In genomic region chr10:39371991-39372390, GRCm38 (mm10) we compare ENCODE assay signal across 10 mouse cellular contexts. TPM values are rescaled to one million over a fixed set of nuclear protein-coding genes. Genes with fewer than 3 reads are reported as not detected.
A peak's percentile ranks its signal among the peaks of the same experiment; 100 is the strongest.
DNase-seq lines count a peak whose midpoint lies in the region; ATAC-seq and TF ChIP-seq lines count a peak whose summit lies in the region.
"Had no signal": no experiment of that assay in that cellular context is flagged by ENCODE, and none has a peak within 500 bp of the region (broad histone marks: within the 10 kb centered on the region; RNA-seq: fewer than 3 reads in every experiment).

No protein-coding gene starts in this region.

- peaks cover 28% of the 10 kb centered on the region for H3K36me3 ChIP-seq in heart, adult 2 months (ENCODE audit: control insufficient read depth, insufficient read depth, low read length)
- H3K36me3 ChIP-seq in hindbrain, embryonic 13.5 days, result no peaks in the 10 kb centered on the region
- H3K36me3 ChIP-seq in midbrain, embryonic 13.5 days, result no peaks in the 10 kb centered on the region

- no peak overlapping the region for H3K9ac ChIP-seq in heart, adult 2 months (ENCODE audit: low read depth, low read length)
- peak overlapping the region; percentile 100 for H3K9ac ChIP-seq in hindbrain, embryonic 13.5 days
- no peak overlapping the region for H3K9ac ChIP-seq in midbrain, embryonic 13.5 days (replicated peaks)

- no peak for DNase-seq in heart, adult 2 months
- no peak for DNase-seq in heart, postnatal 36 days
- peak; percentile 28 for DNase-seq in CD4-positive helper T cell, adult 2 months (ENCODE audit: low read depth, low spot score)
- DNase-seq in ovary, postnatal 14 days (ENCODE audit: low spot score), result no peak
- no peak for DNase-seq in cerebellum, postnatal 4 days (ENCODE audit: low spot score in 2 of 2)
- no peak for DNase-seq in kidney, adult 9 months
- DNase-seq: cerebellum, postnatal 10 days; right cerebral cortex, postnatal 25 days had no signal

- peaks cover 19% of the 10 kb centered on the region for H3K4me1 ChIP-seq in heart, adult 2 months (ENCODE audit: control insufficient read depth, insufficient read depth, low read length)
- H3K4me1 ChIP-seq in hindbrain, embryonic 13.5 days (replicated peaks), result peaks cover 66% of the 10 kb centered on the region
- H3K4me1 ChIP-seq in midbrain, embryonic 13.5 days (replicated peaks), result peaks cover 67% of the 10 kb centered on the region

- H3K4me2 ChIP-seq in hindbrain, embryonic 13.5 days, result peak overlapping the region; percentile 63
- peak overlapping the region; percentile 74 for H3K4me2 ChIP-seq in midbrain, embryonic 13.5 days (replicated peaks)

- no peaks in the 10 kb centered on the region for H3K9me3 ChIP-seq in hindbrain, embryonic 13.5 days
- no peaks in the 10 kb centered on the region for H3K9me3 ChIP-seq in midbrain, embryonic 13.5 days

- H3K79me2 ChIP-seq in heart, adult 2 months (replicated peaks; ENCODE audit: control insufficient read depth, insufficient read depth, low read length), result peaks cover 8% of the 10 kb centered on the region; the same call in 1 of the 2 replicates

- TF ChIP-seq CTCF in heart, adult 2 months (IDR thresholded peaks at IDR 0.05), result no peak

- H3K27me3 ChIP-seq in heart, adult 2 months (ENCODE audit: control insufficient read depth, insufficient read depth, low read length), result no peaks in the 10 kb centered on the region
- H3K27me3 ChIP-seq in hindbrain, embryonic 13.5 days, result no peaks in the 10 kb centered on the region
- H3K27me3 ChIP-seq in midbrain, embryonic 13.5 days, result peaks cover 3% of the 10 kb centered on the region; the same call in 1 of the 2 replicates

- no peak for TF ChIP-seq POLR2A in heart, adult 2 months (IDR thresholded peaks at IDR 0.05; ENCODE audit: insufficient read depth, low read depth, low read length)

- no peak for TF ChIP-seq EP300 in heart, adult 2 months (IDR thresholded peaks at IDR 0.05; ENCODE audit: insufficient read depth, low read depth, low read length)

- ATAC-seq in hindbrain, embryonic 13.5 days (ENCODE audit: low FRiP score), result no peak
- no peak for ATAC-seq in midbrain, embryonic 13.5 days

- H3K4me3 ChIP-seq in heart, adult 2 months, result no peak overlapping the region
- H3K4me3 ChIP-seq in hindbrain, embryonic 13.5 days, result peak overlapping the region; percentile 98
- peak overlapping the region; percentile 96 for H3K4me3 ChIP-seq in midbrain, embryonic 13.5 days (replicated peaks)

- intact Hi-C loops in heart, adult 2 months (cut with DNase I), result loop anchor here (2.0 to 5.0 kb wide), 4 partner anchors 15 to 130 kb away; no protein-coding TSS in a partner anchor
- intact Hi-C loops in heart, postnatal 36 days (cut with DNase I), result loop anchor here (2.0 to 5.0 kb wide), 3 partner anchors 35 to 105 kb away; no protein-coding TSS in a partner anchor

- 30% methylated on average over 5 of the region's 5 CpGs for WGBS in heart, adult 2 months
- 71% methylated on average over 5 of the region's 5 CpGs for WGBS in hindbrain, embryonic 13.5 days
- WGBS in midbrain, embryonic 13.5 days, result 86% methylated on average over 5 of the region's 5 CpGs

- H3K27ac ChIP-seq in heart, adult 2 months, result peak overlapping the region; percentile 96; the same call in 1 of the 2 replicates
- H3K27ac ChIP-seq in hindbrain, embryonic 13.5 days, result no peak overlapping the region
- no peak overlapping the region for H3K27ac ChIP-seq in midbrain, embryonic 13.5 days

RNA-seq across cellular contexts. Expression of gene Fyn, which starts 3.3 kb away (rescaled TPM):
- total RNA-seq in heart, adult 2 months (2021), result 10 to 100 TPM; 26.1 to 29.7 TPM
- polyA plus RNA-seq in heart, adult 2 months (2012; rRNA removed), result 23.2 and 36.4 TPM in 2 replicates
- 10 to 100 TPM; 32.1 to 35.1 TPM for total RNA-seq in heart, postnatal 36 days (2021)
- 68.3 and 71.0 TPM in 2 replicates for polyA plus RNA-seq in hindbrain, embryonic 13.5 days (2015; fragmentation: Nextera tagmentation; extraction: Ambion mirVana)
- 62.4 and 64.8 TPM in 2 replicates for polyA plus RNA-seq in midbrain, embryonic 13.5 days (2015; fragmentation: Nextera tagmentation; extraction: Ambion mirVana)
